Mouse (Mus musculus) thymus, postnatal 36 days (tissue): ENCODE data around the gene Ust.

Experiments used
- DNase-seq, 2 experiments: peaks; one replicate each; pipeline ENCODE4 v3.0.0; 2022; ENCODE audit warnings: mixed read lengths in 2 of 2

Ust gene

DNA sequence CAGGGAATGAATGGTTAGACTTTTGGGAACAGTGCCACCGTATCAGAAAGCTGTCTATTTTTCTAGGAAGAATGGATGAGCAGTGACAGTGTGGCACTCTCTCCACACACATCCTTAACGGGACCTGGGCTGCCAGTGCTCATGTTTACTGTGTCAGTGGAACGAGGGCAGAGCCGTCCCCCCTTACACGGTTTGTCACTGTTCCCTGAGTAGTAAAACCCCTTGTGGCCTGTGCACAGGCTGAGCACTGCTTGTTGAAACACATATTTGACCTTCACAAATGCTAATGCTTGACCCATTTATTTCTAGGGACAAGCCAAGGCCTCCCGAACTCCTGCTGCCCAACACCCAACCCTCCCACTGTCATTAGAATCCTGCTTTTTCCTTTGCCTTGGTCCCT lies 209.2 kb downstream of the Ust start:
- no peak for DNase-seq

DNA sequence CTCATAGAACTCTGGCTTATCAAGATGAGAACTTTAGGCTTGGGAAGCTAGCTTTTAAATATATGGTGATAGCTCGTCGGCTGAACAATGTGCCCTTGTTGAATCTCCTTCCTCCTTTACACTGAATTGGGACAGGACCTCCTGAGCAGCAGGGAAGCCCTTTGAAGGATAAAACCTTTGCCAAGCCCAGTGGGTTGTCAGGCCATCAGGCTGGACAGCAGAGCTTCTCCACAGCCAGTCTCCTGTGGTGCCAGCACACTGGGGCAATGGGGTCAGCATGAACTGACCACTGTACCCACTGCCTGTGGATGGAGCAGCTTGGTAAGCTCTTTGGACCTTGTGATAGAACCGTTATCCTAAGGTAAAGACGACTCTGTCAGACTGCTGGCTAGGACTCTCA lies 214.4 kb downstream of the Ust start:
- no peak for DNase-seq

DNA sequence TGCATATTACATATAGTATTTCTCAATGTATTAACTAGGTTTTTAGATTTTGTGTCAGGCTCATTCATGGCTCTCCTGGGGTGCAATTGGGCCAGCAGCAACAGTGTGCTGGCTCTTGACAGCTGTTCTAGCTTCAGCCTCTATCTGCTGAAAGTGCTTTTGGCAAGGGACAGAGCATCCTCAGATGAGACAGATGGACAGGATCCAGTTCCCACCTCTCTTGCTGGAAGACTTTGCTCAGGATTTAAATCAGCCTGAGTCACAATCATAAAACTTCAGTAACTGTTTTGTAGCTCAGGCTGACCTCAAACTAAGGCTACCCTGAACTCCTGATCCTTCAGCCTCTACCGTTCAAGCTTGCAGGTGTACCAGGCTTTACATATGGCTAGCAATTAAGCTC lies 219.5 kb downstream of the Ust start:
- no peak for DNase-seq

DNA sequence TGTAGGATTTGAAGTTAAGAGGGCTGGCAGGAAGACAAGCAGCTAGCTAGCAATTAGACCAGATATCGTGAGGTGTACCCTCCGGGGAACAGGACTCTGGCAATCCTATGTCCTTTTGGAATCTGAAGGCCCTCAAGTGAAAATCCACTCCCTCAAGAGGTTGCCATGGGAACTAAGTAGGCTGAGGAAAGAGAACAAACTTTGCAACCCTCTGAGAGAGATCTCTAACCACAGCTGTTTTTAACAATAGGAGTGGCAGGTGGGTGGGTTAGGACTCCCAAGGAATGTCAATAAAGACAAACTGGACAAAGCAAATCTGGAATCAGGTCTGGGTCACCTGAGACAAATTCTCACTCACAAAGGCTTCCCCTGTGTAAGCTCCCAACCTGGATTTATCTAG lies 221.4 kb downstream of the Ust start:
- DNase-seq, result no peak

- no peak for DNase-seq
Measured at GRCm38 (mm10) chr10:8290661-8291060, 228.0 kb downstream of the Ust start.

DNA sequence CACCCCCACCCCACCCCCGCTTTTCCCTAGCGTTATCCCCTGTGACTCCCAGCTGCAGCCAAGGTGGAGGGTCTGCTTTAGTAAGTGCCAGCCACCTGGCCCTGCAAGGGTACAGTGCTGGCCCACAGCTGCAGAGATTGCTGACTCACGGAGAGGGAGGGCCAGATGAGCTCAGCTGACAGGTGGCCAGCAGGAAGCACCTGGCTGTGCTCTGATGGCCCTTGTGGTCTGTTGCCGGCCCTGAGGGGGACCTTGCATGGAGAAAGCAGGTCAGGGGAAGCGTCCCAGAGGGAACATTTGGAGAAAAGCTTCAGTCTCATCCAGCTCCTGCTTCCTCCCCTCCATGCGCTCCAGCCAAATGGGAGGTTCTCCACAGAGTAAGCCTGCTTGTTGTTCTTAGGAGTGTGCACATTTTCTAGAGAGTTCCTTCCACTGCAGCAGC lies 231.3 kb downstream of the Ust start:
- peak; percentile 13 to 36 for DNase-seq

DNA sequence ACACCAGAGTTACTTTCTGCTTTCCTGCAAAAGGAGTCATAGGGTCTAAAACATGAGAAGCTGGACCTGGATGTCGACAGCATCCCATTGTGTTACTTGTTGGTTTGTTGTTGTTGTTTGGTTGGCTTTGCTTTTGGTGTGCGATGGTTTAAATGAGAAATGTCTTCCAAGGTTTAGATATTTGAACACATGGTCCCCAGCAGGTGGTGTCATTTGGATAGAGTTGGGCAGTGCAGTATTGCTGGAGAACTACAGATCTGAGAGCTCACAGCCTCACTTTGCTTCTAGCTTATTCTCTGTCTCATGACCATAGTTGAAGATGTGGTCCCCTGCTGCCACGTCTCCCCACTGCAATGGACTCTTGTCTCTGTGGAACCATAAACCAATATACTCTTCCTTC lies 234.6 kb downstream of the Ust start:
- DNase-seq, result no peak

- DNase-seq, result no peak
Measured at GRCm38 (mm10) chr10:8277094-8277493, 241.5 kb downstream of the Ust start.

DNA sequence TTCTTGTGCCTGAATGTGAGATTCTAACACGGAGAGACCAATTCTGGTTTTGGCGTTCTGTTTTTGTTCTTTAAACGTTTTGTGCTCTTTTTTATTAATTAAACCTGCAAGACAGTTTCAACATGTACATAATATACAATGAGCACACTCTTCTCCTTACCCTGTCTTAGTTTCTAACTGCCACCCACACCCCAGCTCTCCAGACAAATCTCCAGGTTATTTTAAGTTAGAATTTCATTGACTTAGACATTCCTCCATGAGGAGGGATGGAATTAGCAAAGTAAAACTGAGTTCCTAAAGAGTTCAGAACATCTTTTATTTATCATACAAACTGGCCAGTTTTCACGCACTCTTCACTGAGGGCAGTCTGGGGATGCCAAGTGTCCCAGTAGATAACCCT lies 248.9 kb downstream of the Ust start:
- no peak for DNase-seq

GRCm38 (mm10) chr10:8259716-8260115 lies 258.9 kb downstream of the Ust start:
- no peak for DNase-seq

GRCm38 (mm10) chr10:8250005-8250404 lies 268.6 kb downstream of the Ust start:
- no peak for DNase-seq

GRCm38 (mm10) chr10:8242336-8242735 lies 276.3 kb downstream of the Ust start:
- peak; percentile 47 to 65 for DNase-seq

- DNase-seq, result no peak
Measured at GRCm38 (mm10) chr10:8240703-8241102, 277.9 kb downstream of the Ust start.

- peak; percentile 65 to 73 for DNase-seq
Measured at GRCm38 (mm10) chr10:8240242-8240641, 278.4 kb downstream of the Ust start.

DNA sequence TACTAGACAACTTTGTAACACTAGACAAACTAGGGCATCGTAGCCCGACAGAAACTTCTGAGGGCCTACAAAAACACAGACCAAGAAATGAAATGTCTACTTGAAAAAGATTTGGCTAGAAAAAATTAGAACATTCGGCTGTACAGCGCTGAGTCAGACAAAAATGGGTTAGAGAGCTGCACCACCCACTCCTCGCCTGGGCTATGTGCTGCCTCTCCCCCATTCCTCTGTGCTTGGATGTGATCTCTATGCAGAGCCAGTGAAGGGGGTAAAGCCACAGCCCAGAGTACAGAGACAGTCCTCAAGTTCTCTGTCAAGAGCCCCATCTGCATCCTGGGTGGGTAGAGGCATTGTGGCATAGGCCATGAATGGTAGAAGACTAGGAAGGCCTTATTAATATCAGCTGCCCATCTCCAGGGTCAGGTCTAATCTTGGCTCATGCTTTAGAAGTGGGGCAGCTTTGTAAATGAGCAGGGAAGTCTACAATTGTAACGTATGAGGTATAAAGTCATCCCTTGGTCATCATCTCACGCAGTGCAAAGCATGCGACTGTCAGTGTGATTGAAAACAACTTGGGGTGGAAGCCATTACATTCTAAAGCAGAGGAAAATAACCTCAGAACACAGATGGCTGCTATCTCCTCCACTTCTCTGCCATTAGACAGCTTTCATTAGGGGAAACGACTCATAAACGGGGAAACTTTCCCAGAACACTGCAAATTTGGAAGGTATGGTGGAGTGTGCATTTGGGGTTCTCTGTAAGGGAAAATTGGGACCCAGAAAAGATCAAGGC lies 281.6 kb downstream of the Ust start:
- DNase-seq, result no peak

- no peak for DNase-seq
Measured at GRCm38 (mm10) chr10:8233148-8233901, 285.3 kb downstream of the Ust start.

DNA sequence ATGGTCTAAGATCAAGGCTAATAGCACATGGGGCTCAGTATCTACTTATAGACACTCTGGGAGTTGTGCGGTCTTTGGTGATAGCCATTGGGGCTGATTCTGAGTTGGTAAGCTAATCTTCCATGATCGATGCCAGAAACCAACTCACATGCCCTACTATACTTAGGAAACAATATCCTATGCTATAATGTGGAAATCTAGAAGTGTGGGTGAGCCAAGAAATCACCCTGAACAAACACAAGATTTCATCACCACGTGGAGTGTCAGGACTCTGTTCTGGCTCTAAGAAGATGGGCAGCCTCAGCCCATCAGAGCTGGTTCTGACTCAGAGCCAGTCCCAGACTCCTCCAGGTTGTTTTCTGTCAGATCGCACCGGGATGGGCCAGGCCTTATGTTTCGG lies 286.1 kb downstream of the Ust start:
- DNase-seq, result no peak

GRCm38 (mm10) chr10:8228375-8228743 lies 290.3 kb downstream of the Ust start:
- DNase-seq, result no peak

DNA sequence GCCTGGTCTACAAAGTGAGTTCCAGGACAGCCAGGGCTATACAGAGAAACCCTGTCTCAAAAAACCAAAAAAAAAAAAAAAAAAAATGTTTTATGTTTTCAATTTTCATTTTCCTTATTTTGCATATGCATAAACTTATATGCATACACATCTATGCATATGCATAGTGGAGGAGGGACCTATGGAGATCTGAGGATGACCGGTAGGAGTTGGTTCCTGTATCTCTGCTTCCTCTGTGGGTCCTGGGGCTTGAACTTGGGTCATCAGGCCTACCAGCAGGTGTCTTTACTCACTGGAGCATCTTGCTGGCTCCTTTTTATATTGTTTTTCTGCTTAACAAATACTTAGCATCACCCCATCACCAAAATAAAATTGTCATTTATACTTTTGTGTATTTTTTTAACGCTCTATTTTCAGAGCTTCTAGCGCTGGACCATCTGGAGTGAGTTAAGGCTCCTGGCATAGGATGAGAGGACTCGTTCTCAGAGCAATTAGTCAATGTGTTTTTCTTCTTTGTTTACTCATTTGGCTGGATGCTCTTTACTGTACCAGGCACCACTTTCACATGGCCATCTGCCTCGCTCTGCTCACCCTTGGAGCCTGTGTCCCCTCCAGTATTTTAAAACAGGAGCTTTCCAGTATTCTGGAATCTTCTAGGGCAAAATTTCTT lies 290.8 kb downstream of the Ust start:
- no peak for DNase-seq

- peak; percentile 21 to 50 for DNase-seq
Measured at GRCm38 (mm10) chr10:8226650-8227049, 292.0 kb downstream of the Ust start.

GRCm38 (mm10) chr10:8224641-8225040 lies 294.0 kb downstream of the Ust start:
- DNase-seq, result no peak

DNA sequence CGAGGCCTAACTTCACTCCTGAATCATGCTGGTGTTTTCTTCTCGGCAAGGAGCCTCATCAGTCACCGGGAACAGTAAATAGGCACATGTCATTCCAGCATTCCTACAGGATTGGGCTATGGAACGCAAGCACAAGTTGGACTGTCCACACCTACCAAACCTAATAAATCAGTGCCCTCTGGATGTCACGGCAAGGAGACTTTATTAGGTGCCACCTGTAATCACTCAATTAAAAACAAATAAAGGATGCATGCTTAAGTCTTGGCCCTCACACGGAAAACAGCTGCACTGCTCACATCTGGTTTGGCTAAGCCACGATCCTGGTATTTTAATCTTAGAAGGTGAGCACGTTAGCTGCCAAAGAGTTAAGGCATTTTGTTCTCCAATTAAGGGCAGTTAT lies 294.6 kb downstream of the Ust start:
- DNase-seq, result no peak

DNA sequence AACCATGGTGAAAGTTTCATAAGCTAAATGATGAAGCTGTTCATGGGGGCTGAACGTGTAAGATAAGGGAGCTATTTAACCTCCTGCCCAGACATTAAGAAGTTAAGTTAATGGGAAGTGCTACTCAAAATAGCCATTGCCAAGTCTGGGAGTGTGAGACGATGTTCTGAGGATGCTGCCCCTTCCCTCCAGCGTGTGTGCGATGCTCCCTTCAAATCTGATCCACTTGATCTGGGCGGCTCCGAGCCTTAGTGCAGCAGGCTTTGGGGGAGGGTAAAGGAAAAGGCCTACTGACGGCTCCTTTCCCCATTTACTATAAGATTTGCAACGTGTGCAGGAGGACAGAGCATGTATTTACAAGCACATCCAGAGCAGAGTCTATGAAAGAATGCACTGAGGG lies 301.7 kb downstream of the Ust start:
- no peak for DNase-seq

- DNase-seq, result no peak
Measured at GRCm38 (mm10) chr10:8215181-8215580, 303.4 kb downstream of the Ust start.
